Mouse (Mus musculus) retina, postnatal 7 days (tissue): ENCODE data around the gene Med13l.
A peak's percentile ranks its signal among the peaks of the same experiment; 100 is the strongest.

Source experiments
- DNase-seq: peaks from one replicate; pipeline ENCODE4 v3.0.0-alpha.2; 2012; ENCODE audit warnings: low read depth, low spot score

The Med13l gene

GRCm38 (mm10) chr5:118556387-118556937, 4.0 kb upstream of the Med13l start:
- DNase-seq, result no peak

DNA sequence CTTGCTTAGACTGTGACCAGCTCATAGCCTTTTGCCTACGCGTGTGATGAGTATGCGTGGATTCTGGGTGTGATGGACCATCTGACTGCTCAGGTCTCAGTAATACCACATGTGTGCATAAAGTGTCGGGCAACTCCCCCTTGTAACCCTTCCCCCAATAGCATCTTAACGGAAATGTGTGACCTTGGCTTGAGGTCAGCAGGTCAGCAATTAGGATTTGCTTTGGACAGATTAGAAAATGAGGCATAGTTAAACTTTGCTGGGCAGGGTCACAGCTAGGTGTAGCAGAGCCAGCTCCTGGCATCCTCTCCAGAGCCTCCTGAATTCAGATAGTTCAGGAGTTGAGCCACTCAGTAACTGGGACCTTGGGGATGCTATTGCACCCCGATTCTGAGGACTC, 1.6 kb upstream of the Med13l start:
- no peak for DNase-seq

DNA sequence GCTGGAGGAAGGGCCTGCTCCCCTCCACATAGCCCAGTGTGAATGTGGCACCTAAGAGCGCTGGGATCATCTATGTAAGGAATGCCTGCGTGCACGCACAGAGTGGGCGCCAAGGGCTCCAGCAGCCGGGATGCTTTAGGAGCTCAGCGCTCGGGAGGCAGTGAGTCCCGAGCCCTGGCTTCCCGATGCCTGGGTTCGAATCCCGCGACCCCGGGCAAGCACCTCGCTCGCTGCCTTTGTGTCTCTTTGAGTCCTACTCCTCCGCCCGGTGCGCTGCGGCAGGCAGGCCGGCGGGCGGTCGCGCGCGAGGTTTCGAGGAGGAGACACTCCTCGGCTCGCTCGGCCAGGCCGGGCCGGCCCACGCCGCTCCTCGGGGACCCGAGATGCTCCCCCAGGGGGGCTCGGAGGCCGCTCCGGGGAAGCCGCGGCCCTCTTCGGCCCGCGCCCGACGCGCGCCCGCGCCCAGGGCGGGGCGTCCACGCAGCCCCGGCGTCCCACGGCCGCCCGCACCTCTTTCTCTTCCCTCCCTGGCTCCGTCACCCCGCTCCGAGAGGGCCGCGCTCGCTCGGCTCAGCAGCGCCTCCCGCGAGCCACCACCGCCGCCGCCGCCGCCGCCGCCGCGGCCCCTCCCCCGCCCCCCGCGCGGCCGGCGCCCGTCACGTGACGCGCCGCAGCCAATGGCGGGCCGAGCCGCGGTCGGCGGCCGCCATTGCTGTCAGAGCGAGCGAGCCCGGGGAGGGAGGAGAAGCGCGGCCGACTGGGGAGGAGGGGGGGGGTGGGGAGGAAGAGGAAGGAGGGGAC, 695 bp upstream of the Med13l start:
- peak; percentile 79 for DNase-seq

DNA sequence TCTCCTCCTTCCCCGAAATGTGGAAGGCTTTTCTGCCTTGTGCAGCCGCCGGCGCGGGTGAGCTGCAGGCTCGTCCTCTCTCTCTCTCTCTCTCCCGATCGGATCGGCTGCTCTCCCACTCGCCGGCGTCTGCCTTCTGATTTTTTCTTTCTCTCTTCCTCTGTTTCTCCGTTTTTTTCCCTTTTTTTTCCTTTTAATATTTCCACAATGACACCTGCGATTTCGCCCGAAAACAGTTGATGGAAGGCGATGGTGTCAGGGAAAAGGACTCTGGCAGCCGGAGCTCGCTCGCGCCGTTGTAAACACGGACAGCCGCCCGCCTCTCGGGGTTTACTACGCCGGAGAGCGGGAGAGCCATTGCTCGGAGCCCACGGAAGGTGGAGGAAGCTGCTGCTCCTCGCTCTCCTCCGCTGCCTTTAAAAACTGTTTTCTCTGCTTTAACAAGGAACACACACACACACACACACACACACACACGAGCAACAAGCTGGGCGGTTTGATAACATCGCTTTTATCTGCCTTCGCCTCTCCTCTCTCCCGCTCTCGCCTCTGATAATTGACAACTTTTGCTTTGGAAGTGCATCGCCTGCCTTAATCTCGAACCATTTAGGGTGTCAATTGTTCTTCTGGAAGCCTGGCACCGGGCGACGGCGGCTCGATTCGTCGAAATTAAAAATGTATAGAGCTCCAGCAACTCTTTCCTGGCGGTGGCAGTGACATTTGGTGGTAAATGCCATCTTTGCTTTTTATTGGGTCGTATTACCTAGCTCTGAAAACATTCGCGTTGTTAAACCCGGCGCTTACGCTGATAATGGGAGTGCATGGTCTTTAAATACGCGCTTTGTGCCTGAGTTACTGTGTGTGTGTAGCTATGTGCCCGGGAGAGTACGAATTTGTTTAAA, 858 bp downstream of the Med13l start:
- no peak for DNase-seq

- no peak for DNase-seq
These were observed 1.7 kb downstream of the Med13l start for GRCm38 (mm10) chr5:118562206-118562605.

DNA sequence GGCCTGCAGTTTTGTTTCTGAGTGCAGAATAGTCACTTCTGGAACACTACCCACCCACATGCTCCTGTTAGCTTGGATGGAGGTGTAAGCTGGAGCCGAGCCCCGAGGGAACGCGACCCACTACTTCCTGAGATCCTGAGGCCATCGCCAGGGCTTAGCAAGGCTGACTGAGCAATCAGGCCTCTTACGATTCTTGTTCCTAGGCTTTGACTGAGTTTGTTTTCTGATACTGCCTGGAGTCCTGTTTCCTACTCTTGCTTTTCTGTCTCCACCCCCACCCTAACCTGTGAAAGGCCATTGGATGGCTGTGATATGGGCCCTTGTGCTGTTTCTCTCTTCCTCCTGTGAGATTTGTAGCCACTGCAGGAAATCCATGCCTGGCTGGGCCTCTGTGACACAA, 3.1 kb downstream of the Med13l start:
- no peak for DNase-seq

GRCm38 (mm10) chr5:118567395-118567794, 6.9 kb downstream of the Med13l start:
- DNase-seq, result no peak

DNA sequence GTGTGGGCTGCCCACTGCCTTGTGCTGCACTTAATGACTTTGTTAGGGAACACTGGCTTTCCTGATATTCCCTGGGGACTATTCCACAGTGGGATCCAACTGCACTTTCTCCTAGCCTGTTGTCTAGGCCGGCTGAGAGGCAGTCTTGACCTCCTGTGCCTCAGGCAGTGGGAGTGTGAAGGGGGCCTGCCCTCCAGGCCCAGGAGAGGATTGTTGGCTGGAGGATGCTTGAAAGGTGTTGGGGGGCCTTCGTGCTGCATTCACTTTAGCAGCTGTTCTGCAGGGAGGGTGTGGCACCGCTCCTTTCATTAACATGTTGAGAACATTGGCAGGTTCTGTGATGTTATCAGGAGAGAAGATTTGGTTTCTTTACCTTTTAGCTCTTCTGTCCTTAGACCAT, 8.5 kb downstream of the Med13l start:
- DNase-seq, result no peak

DNA sequence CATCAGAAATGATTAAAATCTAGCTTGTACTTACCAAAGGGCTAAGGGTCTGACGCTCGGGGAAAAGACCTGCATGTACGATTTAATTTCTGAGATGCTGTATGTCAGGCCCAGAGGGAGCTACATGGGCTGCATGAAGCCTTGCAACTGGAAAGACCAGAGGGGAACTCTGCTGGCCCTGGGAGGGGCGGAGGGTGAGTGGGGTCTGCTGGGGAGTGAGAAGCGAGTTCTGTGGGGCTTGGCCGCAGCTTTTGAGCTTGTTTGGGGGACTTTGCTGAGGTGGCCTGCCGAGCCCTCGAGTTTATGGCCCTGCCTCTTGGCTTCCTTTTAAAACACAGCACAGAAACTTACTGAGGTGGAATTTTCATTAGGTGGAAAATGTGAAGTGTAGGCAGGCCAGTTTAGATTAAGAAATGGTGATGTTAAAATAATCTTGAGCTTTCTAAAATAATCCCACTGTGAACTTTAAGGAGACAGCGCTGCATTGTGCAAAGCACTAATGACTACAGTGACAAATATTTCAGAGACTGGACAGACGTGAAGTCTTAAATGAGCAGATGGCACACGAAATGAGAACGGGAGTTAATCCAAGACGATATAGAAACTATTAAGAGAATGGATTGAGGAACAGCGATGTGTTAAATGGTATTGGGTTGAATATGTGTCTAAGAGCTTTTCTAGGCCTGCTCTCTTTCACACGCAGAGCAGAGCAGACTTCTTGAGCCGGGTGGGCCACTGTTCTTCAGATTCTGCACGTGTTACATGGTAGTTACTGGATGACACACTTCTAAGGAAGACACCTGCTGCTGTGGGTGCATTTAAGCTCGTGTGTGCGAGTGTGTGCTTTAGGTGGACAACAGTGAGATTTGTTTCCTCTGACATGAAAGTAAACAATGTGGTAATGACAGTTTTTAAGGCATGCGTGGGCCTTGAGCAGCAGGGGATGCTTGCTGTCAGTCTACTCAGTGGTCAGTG, 9.4 kb downstream of the Med13l start:
- DNase-seq, result no peak

- no peak for DNase-seq
These were observed 11.0 kb downstream of the Med13l start for GRCm38 (mm10) chr5:118571504-118571903.

GRCm38 (mm10) chr5:118574236-118574635, 13.8 kb downstream of the Med13l start:
- DNase-seq, result no peak

- no peak for DNase-seq
These were observed 14.5 kb downstream of the Med13l start for GRCm38 (mm10) chr5:118574997-118575396.

DNA sequence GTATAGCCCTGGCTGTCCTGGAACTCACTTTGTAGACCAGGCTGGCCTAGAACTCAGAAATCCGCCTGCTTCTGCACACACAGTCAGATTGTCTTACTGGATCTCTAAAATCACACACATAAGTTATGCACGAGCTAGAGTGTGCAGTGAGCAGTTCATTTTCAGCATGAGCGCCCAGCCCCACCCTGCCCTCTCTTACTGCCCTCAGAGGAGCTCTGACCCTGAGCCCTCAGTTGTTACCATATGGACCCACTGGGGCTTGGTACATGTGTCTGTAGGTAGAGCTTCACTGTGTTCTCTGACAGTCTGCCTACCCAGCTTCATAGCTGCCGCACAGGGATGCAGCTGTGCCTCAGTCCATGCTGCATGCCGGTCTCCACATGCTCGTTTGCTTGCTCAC, 15.4 kb downstream of the Med13l start:
- DNase-seq, result no peak

DNA sequence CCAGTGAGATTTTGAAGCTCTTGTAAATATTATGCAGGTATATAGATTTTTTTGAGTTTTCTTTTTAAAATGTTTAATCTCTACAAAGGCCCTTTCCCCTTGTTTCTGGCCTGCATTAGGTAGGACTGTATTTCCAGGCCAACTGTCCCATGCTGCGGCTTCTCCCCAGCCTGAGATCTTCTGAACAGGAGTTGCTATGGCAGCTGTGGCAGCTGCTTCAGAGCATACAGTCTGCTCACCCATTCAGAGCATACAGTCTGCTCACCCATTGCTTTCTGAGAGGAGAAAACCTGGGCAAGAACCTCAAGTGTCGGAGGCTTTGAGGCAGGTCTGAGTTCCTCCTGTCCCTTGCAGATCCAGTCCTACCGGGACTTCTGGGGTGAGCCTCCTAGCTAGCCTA, 16.3 kb downstream of the Med13l start:
- DNase-seq, result no peak

GRCm38 (mm10) chr5:118585355-118585754, 24.9 kb downstream of the Med13l start:
- no peak for DNase-seq

- DNase-seq, result no peak
These were observed 26.1 kb downstream of the Med13l start for GRCm38 (mm10) chr5:118586560-118586959.

DNA sequence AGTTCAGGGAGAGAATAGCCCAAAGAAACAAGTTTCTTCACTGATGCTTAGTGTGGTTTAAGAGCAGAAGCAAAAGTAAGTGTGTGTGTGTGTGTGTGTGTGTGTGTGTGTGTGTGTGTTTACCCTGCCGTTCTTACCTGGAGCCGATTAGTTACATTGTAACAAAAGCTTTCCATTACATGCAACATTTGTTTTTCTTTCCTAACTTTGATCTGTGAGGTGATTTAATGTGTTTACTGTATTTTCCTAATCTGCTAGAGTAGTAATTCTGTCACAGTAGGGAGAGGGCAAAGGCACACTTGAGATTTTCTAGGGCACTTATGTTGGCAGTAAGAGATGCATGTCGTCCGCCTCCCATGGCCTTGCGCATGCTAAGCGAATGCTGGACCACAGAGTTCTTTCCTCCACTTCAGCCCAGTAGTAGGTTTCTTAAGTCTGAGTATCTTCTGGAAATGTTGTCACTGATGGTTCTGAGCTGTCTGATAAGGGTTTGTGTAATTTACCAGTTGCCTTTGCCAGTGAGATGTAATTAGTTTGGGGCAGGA, 28.0 kb downstream of the Med13l start:
- DNase-seq, result no peak

GRCm38 (mm10) chr5:118589186-118589892, 28.9 kb downstream of the Med13l start:
- DNase-seq, result no peak

DNA sequence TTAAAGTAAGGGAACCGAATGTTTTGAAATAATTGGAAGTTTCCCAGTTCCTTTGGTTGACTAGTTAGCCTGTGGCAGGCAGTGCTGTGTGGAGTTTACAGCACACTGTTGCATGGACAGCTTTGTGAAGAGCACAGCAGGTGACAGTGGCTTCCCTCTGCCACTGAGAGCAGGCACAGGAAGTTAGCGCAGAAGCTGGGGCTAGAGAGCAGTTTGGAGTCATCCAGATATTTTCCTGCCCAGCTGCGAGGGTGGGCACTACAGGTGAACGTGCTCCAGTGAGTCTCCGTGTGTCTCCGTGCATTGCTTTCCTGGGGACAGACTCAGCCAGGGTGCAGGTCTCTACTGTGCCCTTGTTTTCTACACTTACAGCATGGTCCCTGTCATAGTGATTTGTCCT, 30.4 kb downstream of the Med13l start:
- no peak for DNase-seq

GRCm38 (mm10) chr5:118591826-118592499, 31.5 kb downstream of the Med13l start:
- DNase-seq, result no peak
